Mouse (Mus musculus): ENCODE results near the gene Zfp771. TPM values are rescaled to one million over a fixed set of nuclear protein-coding genes. Genes with fewer than 3 reads are reported as not detected.

The Zfp771 gene
- polyA plus RNA-seq, 1 experiment from 2014 or later, result 37.8 TPM

DNA sequence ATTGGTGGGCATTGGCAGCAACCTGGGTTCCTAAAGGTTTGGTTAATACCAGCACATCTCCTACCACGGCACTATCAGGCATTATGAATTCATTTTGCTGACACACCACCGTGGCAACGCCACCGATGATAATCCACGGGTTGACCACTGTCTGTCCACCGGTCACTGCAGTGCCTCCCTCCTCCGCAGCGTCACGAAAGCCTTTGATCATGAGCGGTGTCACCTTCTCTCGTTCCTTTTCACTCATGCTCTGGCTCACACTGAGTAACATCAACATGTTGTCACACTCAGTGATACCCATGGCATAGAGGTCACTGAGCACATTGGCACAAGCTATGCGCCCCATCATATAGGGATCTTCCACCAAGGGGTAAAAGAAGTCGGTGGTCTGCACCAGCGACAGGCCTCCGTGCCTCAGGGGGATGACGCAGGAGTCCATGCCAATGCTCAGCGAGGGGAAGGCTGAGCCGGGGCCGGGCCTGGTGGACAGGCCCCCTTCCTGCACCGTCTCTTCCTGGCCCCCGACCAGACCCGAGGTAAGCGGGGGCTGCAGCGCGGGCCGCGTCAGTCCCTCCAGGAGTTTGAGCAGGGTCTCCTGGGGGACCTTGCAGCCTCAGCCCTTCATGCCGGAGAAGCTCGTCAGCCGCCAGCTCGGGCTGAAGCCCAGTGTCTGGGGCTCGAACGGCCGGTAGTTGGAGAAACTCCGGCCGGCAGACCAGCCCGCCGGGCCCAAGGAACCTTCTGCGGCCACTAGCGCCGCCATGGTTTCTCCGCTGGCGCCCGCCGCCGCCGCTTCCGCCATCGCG is 29.2 kb downstream of the Zfp771 start:
- Histone ChIP-seq H3K36me3 (ENCODE audit: control insufficient read depth, insufficient read depth, low read length) (peaks cover 20% of the 10 kb centered on the region), H3K9ac (ENCODE audit: low read depth, low read length) (peak overlapping the region; percentile 99), H3K4me1 (ENCODE audit: control insufficient read depth, insufficient read depth, low read length) (peaks cover 29% of the 10 kb centered on the region), H3K27ac (ENCODE audit: low read length) (peak overlapping the region; percentile 94), H3K4me3 (ENCODE audit: low read length) (peak overlapping the region; percentile 64), H3K27me3 (replicated peaks; ENCODE audit: control insufficient read depth, insufficient read depth, low read length) (no peaks in the 10 kb centered on the region), H3K9me3 (ENCODE audit: control insufficient read depth, low read length) (peaks cover 9% of the 10 kb centered on the region), H3K4me2 (ENCODE audit: low read depth, low read length) (peak overlapping the region; percentile 81)
- 14% methylated on average over 50 of the region's 50 CpGs for WGBS
- ATAC-seq, result peak; percentile 40

- Histone ChIP-seq H3K4me1 (ENCODE audit: control insufficient read depth, insufficient read depth, low read length) (peaks cover 35% of the 10 kb centered on the region), H3K27me3 (replicated peaks; ENCODE audit: control insufficient read depth, insufficient read depth, low read length) (no peaks in the 10 kb centered on the region), H3K36me3 (ENCODE audit: control insufficient read depth, insufficient read depth, low read length) (peaks cover 13% of the 10 kb centered on the region), H3K9ac (ENCODE audit: low read depth, low read length) (peak within 1 kb of the TSS; percentile 99), H3K4me2 (ENCODE audit: low read depth, low read length) (peak within 1 kb of the TSS; percentile 81), H3K4me3 (ENCODE audit: low read length) (peak within 1 kb of the TSS; percentile 64), H3K9me3 (ENCODE audit: control insufficient read depth, low read length) (0 out of 2 replicates have a peak, but pooled peaks cover 4% of the 10 kb centered on the region), H3K27ac (ENCODE audit: low read length) (peak within 1 kb of the TSS; percentile 94)
- 2% methylated on average over 39 of the region's 39 CpGs for WGBS
- ATAC-seq, result peak; percentile 79
Measured at GRCm38 (mm10) chr7:127273925-127274789, 30.1 kb downstream of the Zfp771 start, which contains the start of gene Sephs2. TSS of gene Sephs2 (minus strand) at chr7:127274055.

GRCm38 (mm10) chr7:127276519-127276961 is 32.5 kb downstream of the Zfp771 start:
- H3K9me3 ChIP-seq (ENCODE audit: control insufficient read depth, low read length), result 0 out of 2 replicates have a peak, but pooled peaks cover 4% of the 10 kb centered on the region
- peaks cover 4% of the 10 kb centered on the region; the same call in 1 of the 2 replicates for H3K36me3 ChIP-seq (ENCODE audit: control insufficient read depth, insufficient read depth, low read length)
- H3K4me1 ChIP-seq (ENCODE audit: control insufficient read depth, insufficient read depth, low read length), result peaks cover 36% of the 10 kb centered on the region
- peak; percentile 76 for ATAC-seq
- H3K4me2 ChIP-seq (ENCODE audit: low read depth, low read length), result peak overlapping the region; percentile 22; the same call in 1 of the 2 replicates
- H3K9ac ChIP-seq (ENCODE audit: low read depth, low read length), result 0 out of 2 replicates have a peak overlapping the region, but pooled peaks have one; percentile 24
- H3K27me3 ChIP-seq (replicated peaks; ENCODE audit: control insufficient read depth, insufficient read depth, low read length), result no peaks in the 10 kb centered on the region
- H3K4me3 ChIP-seq (ENCODE audit: low read length), result no peak overlapping the region
- H3K27ac ChIP-seq (ENCODE audit: low read length), result peak overlapping the region; percentile 82
- 38% methylated on average over 5 of the region's 5 CpGs for WGBS

DNA sequence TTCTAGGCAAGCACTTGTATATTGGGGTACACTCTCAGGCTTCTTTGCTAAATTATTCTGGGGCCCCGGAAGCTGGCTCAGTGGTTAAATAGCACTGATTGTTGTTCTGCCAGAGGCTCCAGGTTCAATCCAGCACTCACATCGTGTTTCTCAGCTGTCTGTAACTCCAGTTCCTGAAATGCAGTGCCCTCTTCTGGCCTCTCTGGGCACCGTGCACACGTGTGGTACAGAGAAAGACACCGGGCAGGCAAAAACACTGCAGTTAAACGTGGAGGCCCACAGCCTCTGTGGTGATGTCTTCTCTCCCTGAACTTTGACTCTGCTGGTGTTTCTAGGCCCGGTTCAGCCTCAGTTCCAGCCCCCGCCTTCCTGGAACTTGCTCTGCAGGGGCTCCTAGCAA is 34.2 kb downstream of the Zfp771 start:
- 0 out of 2 replicates have a peak overlapping the region, but pooled peaks have one; percentile 0 for H3K27ac ChIP-seq (ENCODE audit: low read length)
- H3K9ac ChIP-seq (ENCODE audit: low read depth, low read length), result peak overlapping the region; percentile 54
- WGBS, result 24% methylated on average over 8 of the region's 8 CpGs
- H3K27me3 ChIP-seq (replicated peaks; ENCODE audit: control insufficient read depth, insufficient read depth, low read length), result no peaks in the 10 kb centered on the region
- ATAC-seq, result peak; percentile 26
- peaks cover 28% of the 10 kb centered on the region for H3K4me1 ChIP-seq (ENCODE audit: control insufficient read depth, insufficient read depth, low read length)
- H3K9me3 ChIP-seq (ENCODE audit: control insufficient read depth, low read length), result no peaks in the 10 kb centered on the region
- no peak overlapping the region for H3K4me3 ChIP-seq (ENCODE audit: low read length)
- no peak overlapping the region for H3K4me2 ChIP-seq (ENCODE audit: low read depth, low read length)
- no peaks in the 10 kb centered on the region for H3K36me3 ChIP-seq (ENCODE audit: control insufficient read depth, insufficient read depth, low read length)

DNA sequence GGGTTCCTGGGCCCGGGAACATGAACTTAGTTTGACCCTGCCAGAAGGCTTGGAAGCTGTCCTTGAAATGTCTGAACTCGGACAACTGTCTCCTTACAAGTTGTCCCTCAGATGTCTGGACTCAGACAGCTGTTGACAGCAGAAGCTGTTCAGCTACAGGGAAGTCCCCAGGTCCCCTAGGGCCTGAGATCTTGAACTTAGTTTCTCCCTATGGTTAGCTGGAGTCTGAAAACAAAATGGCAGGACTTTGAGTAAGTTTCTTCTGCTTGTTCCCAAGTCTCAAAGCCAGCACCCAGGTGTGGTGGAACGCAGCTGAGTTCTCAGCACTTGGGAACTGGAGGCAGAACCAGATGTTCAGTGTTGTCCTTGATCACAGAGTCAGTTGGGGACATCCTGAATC is 36.0 kb downstream of the Zfp771 start:
- Histone ChIP-seq H3K9me3 (ENCODE audit: control insufficient read depth, low read length) (no peaks in the 10 kb centered on the region), H3K4me3 (ENCODE audit: low read length) (no peak overlapping the region), H3K36me3 (ENCODE audit: control insufficient read depth, insufficient read depth, low read length) (no peaks in the 10 kb centered on the region), H3K9ac (ENCODE audit: low read depth, low read length) (no peak overlapping the region), H3K4me2 (ENCODE audit: low read depth, low read length) (no peak overlapping the region), H3K4me1 (ENCODE audit: control insufficient read depth, insufficient read depth, low read length) (peaks cover 24% of the 10 kb centered on the region), H3K27ac (ENCODE audit: low read length) (no peak overlapping the region), H3K27me3 (replicated peaks; ENCODE audit: control insufficient read depth, insufficient read depth, low read length) (no peaks in the 10 kb centered on the region)
- ATAC-seq, result no peak
- 59% methylated on average over 3 of the region's 3 CpGs for WGBS

DNA sequence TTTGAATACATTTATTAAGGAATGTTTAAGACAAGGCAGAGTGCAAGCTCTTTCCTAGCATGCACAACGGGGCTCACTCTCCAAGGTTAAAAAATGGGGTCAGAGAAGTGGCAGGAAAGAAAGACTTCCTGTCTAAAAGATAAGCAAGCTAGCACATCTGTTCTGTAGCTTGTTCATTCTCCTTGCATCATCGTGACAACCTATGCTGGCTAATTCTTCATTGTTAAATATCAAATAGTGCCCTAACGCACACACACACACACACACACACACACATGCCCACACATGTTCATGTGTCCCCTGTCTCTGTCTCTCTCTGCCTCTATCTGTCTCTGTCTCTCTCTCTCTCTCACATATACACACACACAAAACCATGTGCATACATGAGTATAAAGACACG is 37.0 kb downstream of the Zfp771 start:
- H3K9ac ChIP-seq (ENCODE audit: low read depth, low read length), result no peak overlapping the region
- ATAC-seq, result no peak
- no peak overlapping the region for H3K4me3 ChIP-seq (ENCODE audit: low read length)
- H3K4me2 ChIP-seq (ENCODE audit: low read depth, low read length), result no peak overlapping the region
- H3K27ac ChIP-seq (ENCODE audit: low read length), result no peak overlapping the region
- peaks cover 24% of the 10 kb centered on the region for H3K4me1 ChIP-seq (ENCODE audit: control insufficient read depth, insufficient read depth, low read length)
- no peaks in the 10 kb centered on the region for H3K27me3 ChIP-seq (replicated peaks; ENCODE audit: control insufficient read depth, insufficient read depth, low read length)
- no peaks in the 10 kb centered on the region for H3K9me3 ChIP-seq (ENCODE audit: control insufficient read depth, low read length)
- no peaks in the 10 kb centered on the region for H3K36me3 ChIP-seq (ENCODE audit: control insufficient read depth, insufficient read depth, low read length)
- 55% methylated on average over 4 of the region's 4 CpGs for WGBS

DNA sequence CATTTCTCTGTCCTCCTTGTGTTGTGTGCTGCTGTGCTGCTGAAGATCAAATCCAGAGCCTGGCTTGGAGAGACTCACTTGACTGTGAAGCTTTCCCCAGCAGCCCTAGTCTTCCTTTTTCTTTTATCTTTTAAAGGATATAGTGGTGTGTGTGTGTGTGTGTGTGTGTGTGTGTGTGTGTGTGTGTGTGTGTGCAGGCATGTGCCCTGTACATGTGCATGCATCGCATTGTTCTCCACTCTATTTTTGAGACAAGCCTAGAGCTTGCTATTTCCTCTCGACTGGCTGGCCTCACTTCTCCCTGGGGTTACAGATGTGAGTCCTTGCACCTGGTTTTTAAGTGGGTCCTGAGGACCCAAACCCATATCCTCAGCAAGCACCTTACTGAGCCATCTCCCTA is 38.1 kb downstream of the Zfp771 start:
- ATAC-seq, result no peak
- H3K9ac ChIP-seq (ENCODE audit: low read depth, low read length), result no peak overlapping the region
- peaks cover 19% of the 10 kb centered on the region for H3K4me1 ChIP-seq (ENCODE audit: control insufficient read depth, insufficient read depth, low read length)
- H3K9me3 ChIP-seq (ENCODE audit: control insufficient read depth, low read length), result no peaks in the 10 kb centered on the region
- H3K4me3 ChIP-seq (ENCODE audit: low read length), result no peak overlapping the region
- no peak overlapping the region for H3K4me2 ChIP-seq (ENCODE audit: low read depth, low read length)
- H3K27ac ChIP-seq (ENCODE audit: low read length), result no peak overlapping the region
- H3K27me3 ChIP-seq (replicated peaks; ENCODE audit: control insufficient read depth, insufficient read depth, low read length), result no peaks in the 10 kb centered on the region
- 75% methylated on average over 2 of the region's 2 CpGs for WGBS
- no peaks in the 10 kb centered on the region for H3K36me3 ChIP-seq (ENCODE audit: control insufficient read depth, insufficient read depth, low read length)

GRCm38 (mm10) chr7:127285154-127285553 is 41.1 kb downstream of the Zfp771 start:
- Histone ChIP-seq H3K4me3 (ENCODE audit: low read length) (no peak overlapping the region), H3K36me3 (ENCODE audit: control insufficient read depth, insufficient read depth, low read length) (no peaks in the 10 kb centered on the region), H3K27me3 (replicated peaks; ENCODE audit: control insufficient read depth, insufficient read depth, low read length) (no peaks in the 10 kb centered on the region), H3K27ac (ENCODE audit: low read length) (no peak overlapping the region), H3K4me2 (ENCODE audit: low read depth, low read length) (no peak overlapping the region), H3K9me3 (ENCODE audit: control insufficient read depth, low read length) (peaks cover 7% of the 10 kb centered on the region), H3K9ac (ENCODE audit: low read depth, low read length) (no peak overlapping the region), H3K4me1 (ENCODE audit: control insufficient read depth, insufficient read depth, low read length) (0 out of 2 replicates have a peak, but pooled peaks cover 3% of the 10 kb centered on the region)
- no peak for ATAC-seq
- WGBS, result 69% methylated on average over 10 of the region's 10 CpGs

DNA sequence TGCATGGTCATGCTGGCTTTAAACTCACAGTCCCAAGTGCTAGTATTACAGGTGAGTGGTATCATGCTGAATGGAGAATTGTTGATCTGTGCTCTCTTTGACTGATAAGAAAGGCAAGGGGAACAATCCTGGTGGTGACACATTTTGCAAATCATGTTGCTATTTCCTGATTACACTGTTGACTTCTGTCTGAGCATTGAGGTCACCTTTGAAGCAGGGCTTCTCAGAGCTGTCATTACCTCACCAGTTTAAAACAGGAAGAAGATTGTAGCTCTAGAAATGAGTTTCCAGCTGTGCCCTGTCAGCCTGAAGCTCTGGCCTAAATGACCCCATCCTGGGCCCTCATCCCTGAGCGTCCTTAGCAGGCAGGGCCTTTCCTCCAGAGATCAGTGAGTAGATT is 43.9 kb downstream of the Zfp771 start:
- no peaks in the 10 kb centered on the region for H3K36me3 ChIP-seq (ENCODE audit: control insufficient read depth, insufficient read depth, low read length)
- H3K4me3 ChIP-seq (ENCODE audit: low read length), result no peak overlapping the region
- H3K4me1 ChIP-seq (ENCODE audit: control insufficient read depth, insufficient read depth, low read length), result 0 out of 2 replicates have a peak, but pooled peaks cover 3% of the 10 kb centered on the region
- H3K4me2 ChIP-seq (ENCODE audit: low read depth, low read length), result no peak overlapping the region
- H3K9ac ChIP-seq (ENCODE audit: low read depth, low read length), result no peak overlapping the region
- peaks cover 7% of the 10 kb centered on the region for H3K9me3 ChIP-seq (ENCODE audit: control insufficient read depth, low read length)
- 85% methylated on average over 1 of the region's 1 CpGs for WGBS
- ATAC-seq, result no peak
- no peak overlapping the region for H3K27ac ChIP-seq (ENCODE audit: low read length)
- no peaks in the 10 kb centered on the region for H3K27me3 ChIP-seq (replicated peaks; ENCODE audit: control insufficient read depth, insufficient read depth, low read length)

Data from intestine, embryonic 16.5 days (tissue).